Mouse (Mus musculus): Measurements from ENCODE around the gene Ube2c.

Gene Ube2c

DNA sequence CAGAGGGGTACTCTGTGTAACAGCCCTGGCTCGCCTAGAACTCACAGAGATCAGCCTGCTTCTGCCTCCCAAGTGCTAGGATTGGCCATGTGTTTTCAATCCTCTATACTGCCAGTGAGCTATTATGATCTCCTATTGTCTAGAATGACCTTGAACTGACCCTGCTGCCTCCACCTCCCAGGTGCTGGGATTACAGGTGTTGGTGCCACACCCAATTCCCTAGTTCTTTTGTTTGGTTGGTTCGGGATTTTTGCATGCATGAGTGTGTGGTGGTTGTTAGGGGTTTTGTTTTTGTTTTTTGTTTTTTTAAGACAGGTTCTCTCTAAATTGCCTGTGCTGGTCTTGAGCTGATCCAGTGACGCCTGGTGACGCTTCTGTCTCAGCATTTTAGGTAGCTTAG lies 54.3 kb downstream of the Ube2c start:
- DNase-seq, result no peak

DNA sequence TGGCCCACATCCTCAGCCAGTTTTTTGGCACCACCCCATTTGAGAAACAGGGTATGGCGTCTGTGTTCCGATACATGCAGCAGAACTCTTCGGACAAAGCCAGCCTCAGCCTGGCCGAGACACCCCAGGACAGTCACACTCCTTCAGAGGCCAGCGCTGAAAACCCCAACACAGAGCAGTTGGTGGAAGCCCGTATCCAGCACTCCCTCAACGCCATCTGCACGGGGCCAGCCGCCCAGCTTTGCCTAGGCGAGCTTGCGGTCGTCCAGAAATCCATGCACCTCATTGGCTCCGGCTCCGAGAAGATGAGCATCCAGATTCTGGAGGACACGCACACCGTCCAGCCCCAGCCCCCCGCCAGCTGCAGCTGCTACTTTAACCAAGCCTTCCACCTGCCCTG lies 55.8 kb downstream of the Ube2c start:
- DNase-seq, result no peak

DNA sequence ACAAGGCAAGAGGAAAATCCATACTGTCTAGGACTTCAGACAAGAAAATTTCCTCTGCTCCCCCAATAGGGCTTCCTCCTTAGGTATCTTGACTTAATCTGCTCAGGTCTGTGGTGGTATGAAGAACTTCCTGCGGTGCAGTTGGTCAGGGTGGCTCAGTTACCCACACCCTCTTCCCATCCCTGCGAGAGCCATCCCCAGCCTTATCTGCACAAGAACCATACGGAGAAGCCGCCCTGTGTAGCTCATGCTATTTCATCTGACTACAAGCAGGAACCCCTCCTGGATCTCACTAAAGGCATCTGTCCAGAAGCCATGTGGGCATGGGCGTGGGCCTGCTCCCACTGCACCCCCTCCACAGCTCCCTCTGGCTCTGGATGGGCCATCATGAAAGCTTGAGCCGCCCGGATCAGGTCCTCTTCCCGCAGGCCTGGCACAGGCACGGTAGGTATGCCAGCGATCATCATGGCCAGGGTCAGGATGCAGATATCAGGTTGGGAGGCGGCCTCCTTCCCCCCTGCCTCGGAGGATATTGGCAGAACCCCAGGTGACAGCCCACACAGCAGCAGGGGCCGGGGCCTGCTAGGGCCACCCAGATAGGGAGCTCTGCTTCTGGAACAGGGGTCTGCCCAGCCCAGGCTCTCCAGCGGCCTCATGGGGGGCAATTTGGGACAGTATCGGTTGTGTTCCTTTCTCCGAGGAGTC lies 57.6 kb downstream of the Ube2c start:
- no peak for DNase-seq

Measured in lung, postnatal 36 days (tissue).